Mouse (Mus musculus): ENCODE results near the gene E2f7.

- no peak for TF ChIP-seq CTCF (IDR thresholded peaks at IDR 0.05; ENCODE audit: control insufficient read depth, insufficient read depth, insufficient read length)
- no peak for TF ChIP-seq MAX (IDR thresholded peaks at IDR 0.05)
- TF ChIP-seq USF1 (IDR thresholded peaks at IDR 0.05; ENCODE audit: low read depth) = no peak
- no peak for TF ChIP-seq MYOG (IDR thresholded peaks at IDR 0.05; ENCODE audit: control insufficient read depth, extremely low read depth, insufficient read length)
- TF ChIP-seq CEBPB (IDR thresholded peaks at IDR 0.05; ENCODE audit: low read depth) = no peak
Measured at GRCm38 (mm10) chr10:110744120-110744519, 1.1 kb upstream of the E2f7 start.
